Mouse (Mus musculus) CH12.LX (cell line): ENCODE data around the gene S100a6. TPM values are rescaled to one million over a fixed set of nuclear protein-coding genes. Genes with fewer than 3 reads are reported as not detected.

Source experiments
- DNase-seq: peaks from one replicate; pipeline ENCODE4 v3.0.0-alpha.2; 2013; ENCODE audit errors: extremely low read depth
- H3K27ac ChIP-seq: 2 replicates; pipeline ENCODE4 v1.5.1; 2012; ENCODE audit warnings: low read depth, mild to moderate bottlenecking, control low read depth, moderate library complexity; ENCODE audit not compliant: insufficient read depth
- H3K27me3 ChIP-seq: replicated peaks from 2 replicates; pipeline ENCODE3; 2012; ENCODE audit warnings: inconsistent platforms
- H3K36me3 ChIP-seq, 2 experiments: replicated peaks in 1 of 2; 2 replicates each; pipeline versions ENCODE3 to v1.6.1; 2012; ENCODE audit warnings: inconsistent platforms in 1 of 2, low read length in 1 of 2, mild to moderate bottlenecking in 1 of 2, mixed read lengths in 1 of 2, moderate library complexity in 1 of 2; ENCODE audit not compliant: control insufficient read depth in 1 of 2, insufficient read depth in 1 of 2
- H3K4me1 ChIP-seq, 2 experiments: 2 replicates each; pipeline ENCODE4 v1.6.1; 2012; ENCODE audit warnings: inconsistent platforms in 1 of 2, moderate library complexity in 1 of 2; ENCODE audit not compliant: insufficient read depth in 2 of 2, control insufficient read depth in 1 of 2
- H3K4me2 ChIP-seq: 2 replicates; pipeline ENCODE4 v1.6.1; 2012; ENCODE audit warnings: low read depth, mild to moderate bottlenecking, control low read depth; ENCODE audit not compliant: poor library complexity, insufficient read depth, severe bottlenecking
- H3K4me3 ChIP-seq, 3 experiments: fragments of 150-350 bp in 1 of 3; sonication (generic) in 1 of 3; replicated peaks in 1 of 3; 2 replicates each; pipeline versions ENCODE3 to v1.5.1; 2011 to 2012; ENCODE audit warnings: low read depth in 2 of 3, low read length in 2 of 3, mild to moderate bottlenecking in 2 of 3, moderate library complexity in 2 of 3, control low read depth in 1 of 3, improper control_type of control experiment in 1 of 3, inconsistent platforms in 1 of 3, mixed read lengths in 1 of 3; ENCODE audit not compliant: poor library complexity in 1 of 3
- H3K79me2 ChIP-seq: replicated peaks from 2 replicates; pipeline ENCODE4 v1.6.1; 2012; ENCODE audit warnings: mild to moderate bottlenecking, moderate library complexity; ENCODE audit not compliant: control insufficient read depth, poor library complexity, insufficient read depth, severe bottlenecking; ENCODE audit errors: extremely low read depth
- H3K9ac ChIP-seq: 2 replicates; pipeline ENCODE4 v1.6.1; 2012; ENCODE audit warnings: low read depth, mild to moderate bottlenecking, control low read depth, moderate library complexity; ENCODE audit not compliant: insufficient read depth
- H3K9me3 ChIP-seq: replicated peaks from 2 replicates; pipeline ENCODE3; 2012; ENCODE audit warnings: low read length, inconsistent platforms, mixed read lengths
- CHD1 ChIP-seq: IDR thresholded peaks from 2 replicates; pipeline ENCODE4 v1.6.1; 2012; ENCODE audit warnings: low read depth, low read length, improper control_type of control experiment, inconsistent platforms
- CTCF ChIP-seq, 2 experiments: IDR thresholded peaks in 1 of 2; conservative IDR thresholded peaks in 1 of 2; 2 replicates each; pipeline ENCODE4 v1.5.1; 2011 to 2012; ENCODE audit warnings: low read depth in 2 of 2, low read length in 2 of 2, improper control_type of control experiment in 1 of 2, inconsistent platforms in 1 of 2, mild to moderate bottlenecking in 1 of 2, moderate library complexity in 1 of 2
- GABPA ChIP-seq: IDR thresholded peaks from 2 replicates; pipeline ENCODE4 v1.6.1; 2012; ENCODE audit warnings: low read depth, low read length, improper control_type of control experiment, inconsistent platforms; ENCODE audit not compliant: insufficient replicate concordance
- HCFC1 ChIP-seq: IDR thresholded peaks from 2 replicates; pipeline ENCODE4 v1.6.1; 2012; ENCODE audit warnings: low read depth, mild to moderate bottlenecking, inconsistent platforms, low read length, improper control_type of control experiment
- JUN ChIP-seq: IDR thresholded peaks from 2 replicates; pipeline ENCODE4 v1.6.1; 2011; ENCODE audit warnings: low read depth, mild to moderate bottlenecking, low read length, improper control_type of control experiment, moderate library complexity; ENCODE audit not compliant: insufficient read depth
- JUND ChIP-seq: conservative IDR thresholded peaks from 2 replicates; pipeline ENCODE4 v1.6.1; 2011; ENCODE audit warnings: low read depth, low read length, improper control_type of control experiment
- KAT2A ChIP-seq: IDR thresholded peaks from 2 replicates; pipeline ENCODE4 v1.6.1; 2012; ENCODE audit warnings: low read length, improper control_type of control experiment, inconsistent platforms; ENCODE audit not compliant: insufficient replicate concordance
- MAFK ChIP-seq: IDR thresholded peaks from 2 replicates; pipeline ENCODE4 v1.6.1; 2011; ENCODE audit warnings: low read length, improper control_type of control experiment; ENCODE audit not compliant: insufficient replicate concordance
- MAZ ChIP-seq: IDR thresholded peaks from 2 replicates; pipeline ENCODE4 v1.6.1; 2012; ENCODE audit warnings: low read depth, mild to moderate bottlenecking, inconsistent platforms, low read length, improper control_type of control experiment, moderate library complexity
- MEF2A ChIP-seq: IDR thresholded peaks from 2 replicates; pipeline ENCODE4 v1.6.1; 2014; ENCODE audit warnings: low read depth, mild to moderate bottlenecking, inconsistent platforms, low read length, improper control_type of control experiment, borderline replicate concordance
- MXI1 ChIP-seq: IDR thresholded peaks from 2 replicates; pipeline ENCODE4 v1.6.1; 2011; ENCODE audit warnings: mild to moderate bottlenecking, low read depth, low read length, improper control_type of control experiment
- MYC ChIP-seq: IDR thresholded peaks from 2 replicates; pipeline ENCODE4 v1.6.1; 2011; ENCODE audit warnings: low read depth, mild to moderate bottlenecking, improper control_type of control experiment, low read length
- NELFE ChIP-seq: IDR thresholded peaks from 2 replicates; pipeline ENCODE4 v1.6.1; 2011; ENCODE audit warnings: low read depth, low read length, improper control_type of control experiment
- NRF1 ChIP-seq: IDR thresholded peaks from 2 replicates; pipeline ENCODE4 v1.6.1; 2014; ENCODE audit warnings: low read depth, mild to moderate bottlenecking, inconsistent platforms, low read length, improper control_type of control experiment, moderate library complexity
- POLR2A ChIP-seq: IDR thresholded peaks from 2 replicates; pipeline ENCODE4 v1.6.1; 2011; ENCODE audit warnings: low read depth, mild to moderate bottlenecking, improper control_type of control experiment, low read length
- POLR2AphosphoS2 ChIP-seq: IDR thresholded peaks from 2 replicates; pipeline ENCODE4 v1.6.1; 2011; ENCODE audit warnings: low read depth, low read length, improper control_type of control experiment
- RAD21 ChIP-seq: IDR thresholded peaks from 2 replicates; pipeline ENCODE4 v1.6.1; 2011; ENCODE audit warnings: low read depth, mild to moderate bottlenecking, low read length, improper control_type of control experiment, moderate library complexity
- SMC3 ChIP-seq: IDR thresholded peaks from 2 replicates; pipeline ENCODE4 v1.6.1; 2011; ENCODE audit warnings: low read depth, low read length, improper control_type of control experiment
- TCF12 ChIP-seq: IDR thresholded peaks from 2 replicates; pipeline ENCODE4 v1.6.1; 2014; ENCODE audit warnings: low read depth, mild to moderate bottlenecking, inconsistent platforms, low read length, improper control_type of control experiment
- UBTF ChIP-seq: IDR thresholded peaks from 2 replicates; pipeline ENCODE4 v1.6.1; 2012; ENCODE audit warnings: low read depth, mild to moderate bottlenecking, inconsistent platforms, low read length, improper control_type of control experiment, moderate library complexity
- ZKSCAN1 ChIP-seq: IDR thresholded peaks from 2 replicates; pipeline ENCODE4 v1.6.1; 2012; ENCODE audit warnings: low read depth, inconsistent platforms, low read length, improper control_type of control experiment, borderline replicate concordance
- ZMIZ1 ChIP-seq: IDR thresholded peaks from 2 replicates; pipeline ENCODE4 v1.6.1; 2012; ENCODE audit warnings: low read depth, mild to moderate bottlenecking, inconsistent platforms, low read length, improper control_type of control experiment
- dilution Hi-C: fragments of 300-500 bp; cut with MboI; formaldehyde crosslinking; loops from 2 replicates; pipeline ENCODE4 v1.14.3; 2020; ENCODE audit warnings: low sequenced_read_pairs; ENCODE audit not compliant: extremely low pct_unique_long_range_greater_than_20kb, extremely low pct_ligation_motif_present
- in situ Hi-C: fragments of 300-500 bp; cut with MboI; formaldehyde crosslinking; loops from 3 replicates; pipeline ENCODE4 v1.14.3; 2019; ENCODE audit warnings: low sequenced_read_pairs, low pct_ligation_motif_present, low pct_unique_long_range_greater_than_20kb, mixed read lengths
- polyA plus RNA-seq: library from polyadenylated mRNA; unstranded; fragments of >175 nt; gene quantifications from 2 replicates; pipeline ENCODE4 v1.2.1, GENCODE M21; 2012; ENCODE audit warnings: low read depth; ENCODE audit not compliant: insufficient read length
- total RNA-seq, 2 experiments: library from RNA; depleted of rRNA; stranded (reverse); fragments of 300-350 nt in 1 of 2; fragments of >200 nt in 1 of 2; gene quantifications; 2 replicates each; pipeline ENCODE4 v1.2.3; 2012 to 2014

S100a6 gene
- total and polyA plus RNA-seq, 3 experiments = not detected

DNA sequence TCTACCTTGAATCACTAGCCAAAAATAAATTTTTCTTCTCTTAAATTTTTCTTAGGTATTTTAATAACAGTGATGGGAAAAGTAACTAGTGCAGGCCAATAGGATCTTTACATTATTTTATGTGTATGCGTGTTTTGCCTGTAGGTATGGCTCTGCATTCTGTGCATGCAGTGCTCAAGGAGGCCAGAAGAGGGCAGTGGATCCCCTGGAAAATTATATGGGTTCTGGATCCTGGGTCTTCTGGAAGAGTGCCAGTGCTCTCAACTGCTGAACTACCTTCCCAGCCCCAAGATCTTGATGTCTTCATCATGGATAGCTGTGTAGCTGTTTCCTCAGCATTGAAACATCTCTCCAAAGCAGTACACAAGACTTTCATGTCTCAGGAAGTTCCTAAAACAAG is 30.5 kb upstream of the S100a6 start:
- Histone ChIP-seq H3K79me2 (no peaks in the 10 kb centered on the region), H3K4me2 (no peak overlapping the region), H3K36me3 (no peaks in the 10 kb centered on the region), H3K4me1 (peaks cover 16 to 36% of the 10 kb centered on the region in 2 experiments), H3K9ac (no peak overlapping the region), H3K4me3 (no peak overlapping the region), H3K9me3 (no peaks in the 10 kb centered on the region), H3K27me3 (peaks cover 2% of the 10 kb centered on the region), H3K27ac (no peak overlapping the region)
- in situ Hi-C loops (no loop called here), dilution Hi-C loops (no loop called here)
- DNase-seq = no peak
- TF ChIP-seq GABPA (no peak), SMC3 (peak; percentile 32), CTCF (conservative IDR thresholded peaks at IDR 0.05 in 1 of 2, IDR thresholded peaks at IDR 0.05 in 1 of 2; ENCODE audit: low read depth in 2 of 2, low read length in 2 of 2) (peak; percentile 54 to 62; a peak in 3 of 4 replicates), RAD21 (peak; percentile 29)

DNA sequence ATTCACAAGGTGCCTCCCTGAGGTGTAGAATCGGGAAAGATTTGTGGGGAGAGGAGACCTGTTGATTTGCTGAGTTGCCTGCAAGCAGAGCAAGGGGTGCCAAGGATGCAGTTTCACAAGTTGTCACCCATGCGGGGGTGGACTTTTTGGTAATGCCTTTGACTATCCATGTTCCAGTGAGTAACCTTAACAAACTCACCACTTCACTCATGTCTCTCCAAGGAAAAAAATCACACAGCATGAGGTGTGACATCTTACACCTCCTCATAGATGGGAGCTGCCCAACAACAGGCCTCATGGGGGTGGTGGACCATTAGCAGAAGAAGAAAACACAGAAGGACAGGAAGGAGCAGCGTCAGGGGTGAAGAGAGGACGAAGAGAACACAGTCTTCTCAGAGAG is 30.1 kb upstream of the S100a6 start:
- DNase-seq = no peak
- dilution Hi-C loops (no loop called here), in situ Hi-C loops (no loop called here)
- Histone ChIP-seq H3K27ac (no peak overlapping the region), H3K27me3 (peaks cover 2% of the 10 kb centered on the region), H3K4me2 (no peak overlapping the region), H3K4me1 (peaks cover 18 to 40% of the 10 kb centered on the region in 2 experiments), H3K9ac (no peak overlapping the region), H3K79me2 (no peaks in the 10 kb centered on the region), H3K9me3 (no peaks in the 10 kb centered on the region), H3K36me3 (no peaks in the 10 kb centered on the region), H3K4me3 (no peak overlapping the region)
- TF ChIP-seq JUN = no peak
- TF ChIP-seq CTCF (conservative IDR thresholded peaks at IDR 0.05 in 1 of 2, IDR thresholded peaks at IDR 0.05 in 1 of 2; ENCODE audit: low read depth in 2 of 2, low read length in 2 of 2) = no peak
- TF ChIP-seq CHD1 = no peak
- no peak for TF ChIP-seq NELFE
- no peak for TF ChIP-seq NRF1
- no peak for TF ChIP-seq MAZ
- no peak for TF ChIP-seq POLR2AphosphoS2
- no peak for TF ChIP-seq SMC3
- TF ChIP-seq HCFC1 = no peak
- TF ChIP-seq MAFK = no peak
- no peak for TF ChIP-seq MEF2A
- TF ChIP-seq ZKSCAN1 = no peak
- no peak for TF ChIP-seq ZMIZ1
- TF ChIP-seq TCF12 = no peak
- no peak for TF ChIP-seq MXI1
- TF ChIP-seq JUND = no peak
- no peak for TF ChIP-seq UBTF
- no peak for TF ChIP-seq KAT2A
- no peak for TF ChIP-seq POLR2A
- no peak for TF ChIP-seq MYC
